Mouse (Mus musculus) cerebellum, postnatal 10 days (tissue): ENCODE measurements around the gene Spag9.

ENCODE experiments used
- DNase-seq, 2 experiments: peaks; one replicate each; pipeline ENCODE4 v3.0.0; 2021; ENCODE audit warnings: mixed read lengths in 2 of 2

Spag9 gene

GRCm38 (mm10) chr11:94054901-94055300 lies 59.0 kb downstream of the Spag9 start:
- DNase-seq, result peak; percentile 31 to 34

DNA sequence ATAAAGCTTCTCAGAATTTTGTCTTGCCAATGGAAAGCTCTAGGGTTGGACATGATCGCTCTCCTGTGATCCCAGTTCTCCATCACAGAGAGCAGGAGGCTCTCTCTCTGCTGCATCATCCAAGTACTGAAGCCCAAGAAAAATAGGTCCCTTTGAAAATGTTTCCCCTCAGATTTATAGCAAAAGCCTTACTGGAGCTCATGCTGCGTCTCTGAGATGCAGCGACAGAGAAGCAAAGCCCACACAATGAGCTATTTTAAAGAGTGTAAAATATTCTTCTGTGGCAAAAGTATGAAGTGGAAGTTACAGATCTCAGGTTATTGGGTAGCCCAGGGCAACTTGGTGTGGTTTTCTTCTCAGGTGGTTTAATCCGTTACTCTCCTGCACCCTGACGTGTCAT lies 68.0 kb downstream of the Spag9 start:
- no peak for DNase-seq

DNA sequence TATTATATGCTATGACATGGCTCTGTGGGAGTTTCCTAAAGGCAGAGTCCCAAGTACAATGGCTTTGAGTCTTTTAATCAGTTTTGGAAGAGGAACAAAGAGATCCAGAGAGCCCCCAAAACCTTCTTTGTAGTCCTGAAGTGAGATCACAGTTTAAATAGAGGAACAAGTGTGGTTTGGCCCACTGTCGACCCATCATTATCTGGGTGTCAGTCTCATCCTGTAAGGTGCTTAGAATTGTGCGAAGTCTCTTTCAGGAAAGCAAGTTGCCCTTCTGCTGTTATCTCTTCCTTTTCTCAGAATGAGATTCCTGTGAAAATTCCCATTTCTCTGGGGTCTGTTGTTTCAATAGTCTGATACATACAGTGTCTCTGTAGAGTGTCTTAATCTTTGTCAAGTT lies 74.6 kb downstream of the Spag9 start:
- no peak for DNase-seq

- DNase-seq, result peak; percentile 38
Observed at GRCm38 (mm10) chr11:94073283-94073682, 77.4 kb downstream of the Spag9 start.

GRCm38 (mm10) chr11:94086966-94087365 lies 91.1 kb downstream of the Spag9 start:
- peak; percentile 39 to 80 for DNase-seq

- no peak for DNase-seq
Observed at GRCm38 (mm10) chr11:94090496-94090895, 94.6 kb downstream of the Spag9 start.

DNA sequence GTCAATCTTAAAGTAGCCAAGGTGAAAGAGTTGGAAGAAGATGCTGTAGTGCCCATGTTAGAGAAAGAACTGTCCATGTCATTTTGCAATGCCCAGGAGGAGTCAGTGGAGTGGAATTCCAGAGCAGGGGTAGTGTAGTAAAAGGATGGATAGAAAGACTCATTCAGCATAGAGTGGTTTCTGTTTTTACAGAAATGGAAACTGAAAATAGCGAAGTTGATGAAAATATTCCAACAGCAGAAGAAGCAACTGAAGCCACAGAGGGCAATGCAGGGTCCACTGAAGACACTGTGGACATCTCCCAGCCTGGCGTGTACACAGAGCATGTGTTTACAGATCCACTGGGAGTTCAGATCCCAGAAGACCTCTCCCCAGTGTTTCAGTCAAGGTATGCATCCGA lies 101.6 kb downstream of the Spag9 start:
- DNase-seq, result no peak

DNA sequence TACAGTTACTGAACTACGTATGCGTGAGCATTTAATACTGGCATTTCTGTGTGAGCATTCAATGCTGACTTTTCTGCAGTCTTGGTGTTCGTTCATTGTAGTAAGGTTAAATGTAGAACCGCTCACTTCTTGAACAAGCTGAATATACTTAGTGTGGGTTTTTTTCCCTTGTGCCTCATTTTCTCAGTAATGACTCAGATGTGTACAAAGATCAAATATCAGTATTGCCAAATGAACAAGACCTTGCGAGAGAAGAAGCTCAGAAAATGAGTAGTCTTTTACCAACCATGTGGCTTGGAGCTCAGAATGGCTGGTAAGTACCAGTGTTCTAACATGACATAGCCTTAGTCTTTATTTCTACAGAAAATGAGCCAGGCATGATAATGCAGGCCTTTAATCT lies 102.9 kb downstream of the Spag9 start:
- DNase-seq, result no peak

DNA sequence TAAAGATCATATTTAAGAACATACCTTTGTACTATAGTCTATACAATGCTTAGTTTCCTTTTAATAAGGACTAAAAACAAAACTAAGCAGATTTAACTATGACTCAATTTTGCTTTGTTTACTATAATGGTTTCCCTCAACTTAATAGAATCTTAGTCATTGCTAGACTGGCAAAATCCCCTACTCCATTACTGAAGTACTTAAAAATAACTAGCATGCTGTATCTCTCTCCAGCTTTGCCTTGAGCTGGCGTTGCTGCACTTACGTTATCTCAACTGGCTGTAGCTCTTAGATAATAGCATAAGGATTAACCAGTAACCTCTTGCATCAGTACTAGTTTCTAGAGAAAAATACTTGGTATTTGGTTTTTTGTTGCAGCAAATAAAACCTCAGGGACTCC lies 117.9 kb downstream of the Spag9 start:
- DNase-seq, result no peak

DNA sequence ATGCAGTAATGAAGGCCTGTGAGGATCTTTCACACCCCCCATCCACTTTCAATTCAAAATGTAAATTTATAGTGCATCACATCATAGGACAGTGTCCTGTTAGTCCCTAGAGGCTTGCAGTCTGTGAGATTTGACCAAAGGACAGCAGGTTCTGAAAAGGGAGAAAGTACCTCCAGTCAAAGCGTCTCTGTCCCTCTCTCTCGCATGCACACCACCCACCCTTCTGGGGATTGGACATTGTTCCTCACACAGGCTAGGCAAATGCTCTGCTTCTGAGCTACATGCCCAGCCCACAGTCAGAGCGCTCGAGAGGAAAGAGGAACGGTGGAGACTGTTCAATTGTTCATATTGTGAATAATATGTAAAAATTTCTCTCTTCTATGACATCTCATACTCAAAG lies 119.5 kb downstream of the Spag9 start:
- DNase-seq, result no peak

DNA sequence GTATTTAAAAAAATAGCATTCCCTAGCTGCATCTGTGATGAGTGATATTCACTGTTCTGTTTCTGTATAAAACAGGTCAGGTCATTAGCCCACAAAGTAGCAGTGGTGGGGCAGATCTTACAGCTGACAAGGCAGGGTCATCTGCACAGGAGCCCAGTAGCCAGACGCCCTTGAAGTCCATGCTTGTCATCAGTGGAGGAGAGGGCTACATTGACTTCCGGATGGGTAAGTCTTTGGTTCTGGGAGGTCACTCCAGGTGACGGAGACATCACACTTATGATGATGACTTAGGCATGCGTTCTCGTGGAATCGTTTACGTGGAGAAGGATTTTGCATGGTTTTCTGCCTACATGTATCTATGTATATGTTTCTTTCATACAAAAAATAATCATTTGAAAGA lies 120.8 kb downstream of the Spag9 start:
- DNase-seq, result no peak

DNA sequence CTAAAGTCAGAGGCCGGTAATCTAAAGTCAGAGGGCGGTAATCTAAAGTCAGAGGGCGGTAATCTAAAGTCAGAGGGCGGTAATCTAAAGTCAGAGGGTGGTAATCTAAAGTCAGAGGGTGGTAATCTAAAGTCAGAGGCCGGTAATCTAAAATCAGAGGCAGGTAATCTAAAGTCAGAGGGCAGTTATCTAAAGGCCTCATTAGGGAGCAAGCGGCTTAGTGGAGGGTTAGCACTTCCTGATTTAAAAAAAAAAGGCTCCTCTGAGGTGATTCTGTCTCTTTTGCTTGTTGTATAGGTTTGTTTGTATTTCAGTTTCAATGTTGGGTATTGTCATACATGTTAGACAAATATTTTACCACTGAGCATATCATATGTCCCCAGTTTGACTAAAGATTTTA lies 121.9 kb downstream of the Spag9 start:
- DNase-seq, result no peak

- no peak for DNase-seq
Observed at GRCm38 (mm10) chr11:94118612-94119011, 122.7 kb downstream of the Spag9 start.

GRCm38 (mm10) chr11:94120690-94121089 lies 124.8 kb downstream of the Spag9 start:
- no peak for DNase-seq

DNA sequence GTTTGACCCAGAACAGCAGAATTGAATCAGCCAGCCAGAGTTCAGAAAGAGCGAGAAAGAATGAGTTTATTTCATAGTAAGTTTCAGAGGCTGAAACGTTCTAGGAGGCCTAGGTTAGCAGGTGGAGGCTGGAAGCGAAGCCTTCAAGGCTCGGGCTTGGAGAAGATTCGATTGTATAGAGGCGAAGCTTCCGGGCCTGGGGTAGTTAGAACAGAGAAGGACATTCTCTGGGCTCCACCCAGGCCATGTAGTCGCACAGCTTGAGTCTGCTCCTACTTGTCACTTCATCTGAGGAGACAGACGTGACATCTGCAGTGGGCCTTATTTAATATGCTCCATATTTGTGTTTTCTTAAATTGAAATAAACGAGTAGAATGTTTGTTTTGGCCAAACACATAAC lies 125.6 kb downstream of the Spag9 start:
- no peak for DNase-seq

GRCm38 (mm10) chr11:94122341-94123030 lies 126.6 kb downstream of the Spag9 start:
- DNase-seq, result no peak

GRCm38 (mm10) chr11:94126701-94127100 lies 130.8 kb downstream of the Spag9 start:
- peak; percentile 10 to 21 for DNase-seq

DNA sequence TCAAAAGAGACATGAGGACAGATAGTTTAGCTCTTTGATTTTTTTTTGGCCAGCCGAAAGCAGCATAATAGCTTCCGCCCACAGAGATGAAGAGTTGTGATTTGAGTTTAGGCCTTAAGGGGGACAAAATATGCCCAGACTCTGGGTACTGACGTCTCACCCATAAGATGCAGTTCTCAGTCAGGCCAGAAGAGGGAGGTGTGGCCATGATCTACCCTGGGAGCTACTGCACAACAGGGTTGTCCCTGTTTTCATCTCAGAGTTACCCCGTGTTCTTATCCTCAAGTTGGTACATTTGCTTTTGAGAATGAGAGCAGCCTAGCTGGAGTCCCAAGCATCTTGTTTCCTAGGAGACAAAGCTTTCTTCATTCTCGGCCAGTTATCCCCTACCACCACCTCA lies 132.1 kb downstream of the Spag9 start:
- DNase-seq, result peak; percentile 94 to 95

- peak; percentile 77 to 84 for DNase-seq
Observed at GRCm38 (mm10) chr11:94128506-94128905, 132.6 kb downstream of the Spag9 start.

GRCm38 (mm10) chr11:94129261-94130059 lies 133.6 kb downstream of the Spag9 start:
- peak; percentile 85 for DNase-seq

DNA sequence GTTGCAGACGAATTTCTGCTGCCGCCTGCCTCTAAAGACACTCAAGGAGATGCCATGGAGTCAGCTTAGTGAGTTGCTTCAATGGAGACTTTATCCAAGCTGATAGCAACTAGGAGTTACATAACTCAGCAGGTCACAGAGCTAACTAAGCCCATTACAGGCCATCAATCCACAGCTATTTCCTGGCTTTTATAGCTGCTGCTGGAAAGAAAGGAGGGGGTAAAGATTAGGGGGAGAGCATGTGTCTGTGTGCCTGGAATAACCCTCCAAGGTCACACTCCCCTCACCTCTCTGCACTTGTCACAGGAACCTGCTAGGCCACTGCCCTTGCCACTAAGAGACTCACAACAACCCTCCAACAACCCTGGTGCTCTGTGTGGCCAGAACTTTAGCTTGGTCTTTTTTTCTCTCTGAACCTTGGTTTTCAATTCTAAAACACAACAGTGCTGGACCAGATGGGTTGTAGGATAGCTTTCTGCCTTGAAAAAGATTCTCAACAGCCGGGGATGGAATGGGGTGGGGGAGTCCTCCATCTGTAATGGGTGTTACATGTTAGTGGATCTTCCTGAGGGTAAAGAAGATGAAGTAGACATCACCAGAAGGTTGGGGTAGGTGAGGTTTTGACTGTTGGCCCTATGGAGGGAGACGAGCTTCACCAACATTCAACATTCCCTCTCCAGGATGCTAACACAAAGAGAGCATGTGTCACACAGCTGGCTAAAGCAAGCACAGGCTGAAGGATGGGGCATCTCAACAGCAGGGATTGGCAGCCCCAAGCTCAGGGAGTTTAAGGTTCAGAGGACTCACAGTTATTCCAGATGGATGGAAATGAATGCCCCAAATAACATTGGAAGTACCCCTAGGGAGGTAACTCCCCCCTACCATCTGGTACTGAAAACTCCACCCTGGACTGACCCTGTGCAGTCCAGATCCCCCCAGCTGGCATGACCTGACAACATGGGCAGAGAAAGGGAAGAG lies 134.5 kb downstream of the Spag9 start:
- DNase-seq, result peak; percentile 34 to 45

- DNase-seq, result peak; percentile 97 to 98
Observed at GRCm38 (mm10) chr11:94133344-94133955, 137.6 kb downstream of the Spag9 start.
